Mouse (Mus musculus) forebrain, postnatal 0 days (tissue): ENCODE measurements at regions not wholly inside any gene's neighbourhood (a gene's known extent, or its start where the extent isn't known, plus 50 kb on each side); places are given as distances from the start of the nearest gene placed in this dataset.

Source experiments
- ATAC-seq: fragments of 200-750 bp; cut with Nextera tagmentation; 2 replicates; pipeline ENCODE4 v1.8.0; 2017; ENCODE audit warnings: mild to moderate bottlenecking, moderate library complexity
- DNase-seq: peaks from one replicate; pipeline ENCODE4 v3.0.0-alpha.2; 2015
- H3K27ac ChIP-seq: fragments of 300-500 bp; sonication (generic); 2 replicates; pipeline ENCODE4 v1.5.1; 2014; ENCODE audit warnings: low read depth, mild to moderate bottlenecking, antibody characterized with exemption, low read length, moderate library complexity, mixed read lengths
- H3K27me3 ChIP-seq: fragments of 300-500 bp; sonication (generic); 2 replicates; pipeline ENCODE4 v1.6.1; 2014; ENCODE audit warnings: mild to moderate bottlenecking, low read length, mixed read lengths; ENCODE audit not compliant: insufficient read depth
- H3K36me3 ChIP-seq: fragments of 300-500 bp; sonication (generic); 2 replicates; pipeline ENCODE4 v1.6.1; 2014; ENCODE audit warnings: mild to moderate bottlenecking, moderate library complexity; ENCODE audit not compliant: insufficient read depth
- H3K4me1 ChIP-seq: fragments of 300-500 bp; sonication (generic); 2 replicates; pipeline ENCODE4 v1.6.1; 2014; ENCODE audit warnings: antibody characterized with exemption; ENCODE audit not compliant: insufficient read depth
- H3K4me2 ChIP-seq: fragments of 300-500 bp; sonication (generic); 2 replicates; pipeline ENCODE4 v1.6.1; 2014; ENCODE audit warnings: low read depth, mild to moderate bottlenecking, moderate library complexity
- H3K4me3 ChIP-seq: fragments of 300-500 bp; sonication (generic); 2 replicates; pipeline ENCODE4 v1.5.1; 2014; ENCODE audit warnings: low read depth, low read length, mixed read lengths
- H3K9ac ChIP-seq: fragments of 300-500 bp; sonication (generic); 2 replicates; pipeline ENCODE4 v1.6.1; 2014; ENCODE audit warnings: mild to moderate bottlenecking
- H3K9me3 ChIP-seq: fragments of 300-500 bp; sonication (generic); 2 replicates; pipeline ENCODE4 v1.6.1; 2016; ENCODE audit warnings: low read length
- CTCF ChIP-seq: sonication (generic); IDR thresholded peaks from 2 replicates; pipeline ENCODE4 v1.5.1; 2016; ENCODE audit warnings: antibody characterized with exemption, control low read depth, low read depth
- WGBS: fragments of 180-500 bp; shearing (Covaris S2); extraction: QIAGEN DNeasy Blood & Tissue Kit; methylation state at CpG from one replicate; pipeline ENCODE4 v1.1.7; 2014; 5-methylcytosine and 5-hydroxymethylcytosine counted together

DNA sequence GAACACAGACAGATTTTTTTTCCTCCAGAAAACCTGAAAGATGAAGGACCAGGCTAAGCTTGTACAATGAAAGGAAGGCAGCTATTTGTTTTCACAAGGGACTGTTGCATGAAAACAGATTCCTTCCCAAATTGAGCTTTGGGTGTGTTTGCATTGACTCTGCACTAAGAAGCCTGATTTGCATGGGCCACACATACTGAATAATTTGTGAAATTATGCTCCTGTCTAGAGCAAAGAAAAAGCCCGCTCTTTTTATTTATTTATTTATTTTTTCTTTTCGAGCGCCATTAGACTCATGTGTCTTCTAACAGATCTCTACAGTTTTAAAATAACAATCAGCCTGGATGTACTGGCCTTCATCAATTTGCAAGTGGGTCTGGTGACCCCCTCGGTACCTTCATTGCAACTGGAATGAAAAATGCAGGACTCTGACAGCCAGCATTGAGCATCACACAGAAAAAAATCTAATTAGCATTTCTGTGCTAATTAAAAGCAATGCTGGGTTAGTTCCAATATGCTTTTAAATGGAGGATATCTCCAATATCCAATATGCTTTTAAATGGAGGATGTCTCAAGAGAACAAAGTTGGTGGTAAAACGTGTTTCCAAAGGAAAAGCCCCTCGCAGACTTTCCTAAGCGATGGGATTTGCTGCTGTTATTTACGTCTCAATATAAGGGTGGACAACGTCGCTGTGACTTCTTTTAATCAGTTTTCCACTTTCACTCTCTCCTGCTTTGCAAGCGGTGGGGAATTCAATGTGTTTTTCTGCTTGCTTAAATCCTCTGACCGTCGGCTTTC is 166.3 kb downstream of the Nedd1 start:
- Histone ChIP-seq H3K4me2 (peak overlapping the region; percentile 24), H3K9ac (no peak overlapping the region), H3K4me3 (peak overlapping the region; percentile 15), H3K4me1 (no peaks in the 10 kb centered on the region), H3K27me3 (no peaks in the 10 kb centered on the region), H3K27ac (no peak overlapping the region), H3K36me3 (no peaks in the 10 kb centered on the region), H3K9me3 (no peaks in the 10 kb centered on the region)
- 10% methylated on average over 13 of the region's 13 CpGs for WGBS
- no peak for ATAC-seq
- peak; percentile 30 for DNase-seq
- no peak for TF ChIP-seq CTCF

DNA sequence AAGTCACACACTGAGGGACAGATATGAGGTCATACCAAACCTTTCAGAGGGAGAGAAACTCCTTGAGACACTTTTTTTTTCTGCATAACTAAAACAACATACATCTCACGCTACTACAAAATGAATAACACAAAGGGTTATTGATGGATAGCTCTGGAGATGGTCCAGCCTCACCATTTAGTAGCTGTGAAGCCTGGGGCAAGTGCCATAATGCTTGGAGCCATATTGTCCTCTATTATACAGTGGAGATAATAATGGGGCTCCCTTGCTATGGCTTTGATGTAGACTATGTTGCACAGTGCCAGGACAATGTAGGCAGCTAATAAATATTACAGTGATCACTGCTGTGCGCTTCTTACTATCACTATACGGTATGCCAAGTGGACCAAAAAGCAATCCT is 168.3 kb downstream of the Nedd1 start:
- Histone ChIP-seq H3K36me3 (no peaks in the 10 kb centered on the region), H3K9me3 (no peaks in the 10 kb centered on the region), H3K4me3 (no peak overlapping the region), H3K9ac (no peak overlapping the region), H3K4me2 (no peak overlapping the region), H3K27ac (no peak overlapping the region), H3K4me1 (no peaks in the 10 kb centered on the region), H3K27me3 (no peaks in the 10 kb centered on the region)
- TF ChIP-seq CTCF, result no peak
- DNase-seq, result no peak
- ATAC-seq, result no peak
- WGBS, result 45% methylated on average over 3 of the region's 3 CpGs

DNA sequence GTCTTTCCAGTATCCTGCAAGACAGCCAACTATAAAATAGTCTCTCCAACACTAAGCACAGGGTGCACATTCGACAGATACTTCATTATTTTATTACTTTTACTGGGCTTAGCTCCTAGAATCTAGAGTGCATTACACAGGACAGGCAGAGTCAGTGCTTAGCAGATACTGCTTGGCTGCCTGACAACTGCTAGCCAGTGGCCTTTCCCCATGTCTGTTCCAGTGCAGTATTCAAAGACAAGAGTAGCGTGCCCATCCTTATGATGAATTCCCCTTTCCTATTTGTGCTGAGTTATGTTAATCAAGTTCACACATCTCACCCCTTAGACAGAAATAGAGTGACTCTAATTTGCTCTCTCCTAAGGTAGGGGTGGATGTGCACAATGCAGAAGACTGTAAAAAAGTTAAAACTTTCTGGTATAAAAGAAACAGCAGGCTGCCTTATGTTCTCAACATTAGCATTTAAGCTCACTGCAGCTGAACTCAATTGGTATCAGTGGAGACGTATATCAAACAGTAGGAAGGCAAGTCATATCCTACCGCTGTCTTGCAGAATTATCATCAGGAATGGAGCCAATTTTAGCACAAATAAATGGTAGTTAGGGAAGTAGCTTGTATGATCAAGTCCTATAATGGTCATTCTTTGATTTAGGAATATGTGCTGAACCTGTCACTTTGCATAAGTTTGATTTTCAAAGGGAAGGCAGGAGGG is 173.2 kb downstream of the Nedd1 start:
- 50% methylated on average over 4 of the region's 4 CpGs for WGBS
- Histone ChIP-seq H3K27ac (no peak overlapping the region), H3K4me2 (no peak overlapping the region), H3K36me3 (no peaks in the 10 kb centered on the region), H3K4me1 (no peaks in the 10 kb centered on the region), H3K9ac (no peak overlapping the region), H3K9me3 (no peaks in the 10 kb centered on the region), H3K27me3 (no peaks in the 10 kb centered on the region), H3K4me3 (no peak overlapping the region)
- DNase-seq (no peak), ATAC-seq (no peak)
- no peak for TF ChIP-seq CTCF

- Histone ChIP-seq H3K4me1 (no peaks in the 10 kb centered on the region), H3K27me3 (no peaks in the 10 kb centered on the region), H3K27ac (no peak overlapping the region), H3K4me2 (no peak overlapping the region), H3K9me3 (no peaks in the 10 kb centered on the region), H3K36me3 (no peaks in the 10 kb centered on the region), H3K9ac (no peak overlapping the region), H3K4me3 (no peak overlapping the region)
- no peak for TF ChIP-seq CTCF
- ATAC-seq (no peak), DNase-seq (no peak)
- WGBS, result 89% methylated on average over 4 of the region's 4 CpGs
Measured at GRCm38 (mm10) chr10:92538433-92538832, 183.8 kb downstream of the Nedd1 start.

DNA sequence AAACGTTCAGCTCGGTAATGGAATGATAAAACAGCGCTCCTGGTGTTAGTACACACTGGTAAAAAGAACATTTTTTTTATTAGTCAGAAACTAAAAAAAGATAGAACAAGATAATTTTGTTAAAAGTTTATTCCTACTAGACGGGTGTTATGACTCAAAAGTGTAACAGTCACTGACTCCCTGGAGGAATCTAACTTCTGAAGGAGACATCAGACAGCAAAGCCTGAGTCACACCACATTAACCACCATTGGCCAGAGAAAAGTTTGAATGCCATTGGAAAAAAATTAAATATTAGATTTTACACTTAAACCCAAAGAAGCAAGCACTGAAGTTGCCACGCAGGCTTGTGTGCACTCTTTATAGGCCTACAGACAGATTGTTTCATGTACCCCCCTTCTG is 205.3 kb downstream of the Nedd1 start:
- Histone ChIP-seq H3K36me3 (no peaks in the 10 kb centered on the region), H3K9ac (no peak overlapping the region), H3K4me2 (no peak overlapping the region), H3K4me3 (no peak overlapping the region), H3K9me3 (no peaks in the 10 kb centered on the region), H3K27me3 (no peaks in the 10 kb centered on the region), H3K4me1 (no peaks in the 10 kb centered on the region), H3K27ac (no peak overlapping the region)
- no peak for TF ChIP-seq CTCF
- WGBS, result 63% methylated on average over 5 of the region's 5 CpGs
- DNase-seq, result no peak
- ATAC-seq, result no peak

DNA sequence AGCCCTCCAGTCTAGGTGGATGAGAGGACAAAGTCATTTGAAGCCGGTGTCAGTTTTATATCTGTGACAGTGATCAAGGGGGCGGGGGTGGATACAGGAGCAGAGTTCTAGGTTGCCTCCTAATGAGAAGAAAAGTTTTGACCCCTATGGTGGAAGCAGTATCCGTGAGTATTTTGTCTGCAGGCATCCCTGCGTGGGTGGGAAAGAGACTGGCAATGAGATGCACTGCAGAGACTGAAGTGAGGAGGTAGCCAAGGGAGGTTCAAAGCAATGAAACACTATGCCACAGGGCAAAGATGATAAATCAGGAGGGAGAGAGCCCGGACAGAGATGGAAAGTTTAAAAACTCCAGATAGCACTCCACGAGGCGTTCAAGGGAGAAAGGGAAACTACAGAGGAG is 210.5 kb downstream of the Nedd1 start:
- no peaks in the 10 kb centered on the region for H3K36me3 ChIP-seq
- H3K4me2 ChIP-seq, result no peak overlapping the region
- no peaks in the 10 kb centered on the region for H3K4me1 ChIP-seq
- H3K27ac ChIP-seq, result no peak overlapping the region
- DNase-seq (no peak), ATAC-seq (no peak)
- H3K9ac ChIP-seq, result no peak overlapping the region
- WGBS, result 80% methylated on average over 7 of the region's 7 CpGs
- no peak overlapping the region for H3K4me3 ChIP-seq
- no peak for TF ChIP-seq CTCF
- H3K9me3 ChIP-seq, result no peaks in the 10 kb centered on the region
- H3K27me3 ChIP-seq, result no peaks in the 10 kb centered on the region

GRCm38 (mm10) chr10:92510677-92511076 is 211.5 kb downstream of the Nedd1 start:
- 83% methylated on average over 2 of the region's 2 CpGs for WGBS
- Histone ChIP-seq H3K9ac (no peak overlapping the region), H3K9me3 (no peaks in the 10 kb centered on the region), H3K4me2 (no peak overlapping the region), H3K4me1 (no peaks in the 10 kb centered on the region), H3K27ac (no peak overlapping the region), H3K4me3 (no peak overlapping the region), H3K27me3 (no peaks in the 10 kb centered on the region), H3K36me3 (no peaks in the 10 kb centered on the region)
- ATAC-seq, result no peak
- TF ChIP-seq CTCF, result no peak
- no peak for DNase-seq
